In the genomic region with DNA sequence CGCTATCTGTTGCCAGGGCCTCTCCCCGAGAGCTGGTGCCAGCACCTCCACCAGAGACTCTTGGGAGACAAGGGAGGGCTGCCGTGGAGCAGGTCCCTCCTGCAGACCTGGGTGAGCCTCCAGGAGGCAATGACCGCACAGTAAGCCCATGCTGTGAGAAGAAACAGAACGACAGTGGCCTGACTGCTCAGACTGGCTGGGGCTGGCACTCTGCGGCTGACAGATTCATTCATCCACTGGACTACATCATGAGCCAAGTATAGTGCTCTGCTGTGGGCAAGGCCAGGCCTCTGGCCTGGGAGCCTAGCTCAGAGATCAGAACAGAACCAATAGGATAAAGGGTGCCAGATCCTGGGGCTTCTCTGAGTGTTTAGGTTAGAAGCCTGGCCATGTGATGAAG, we compare ENCODE assay signal across 9 mouse cellular contexts. TPM values are rescaled to one million over a fixed set of nuclear protein-coding genes. Genes with fewer than 3 reads are reported as not detected.
DNase-seq lines count a peak whose midpoint lies in the region; ATAC-seq lines count a peak whose summit lies in the region.
"Had no signal": no experiment of that assay in that cellular context is flagged by ENCODE, and none has a peak within 500 bp of the region (broad histone marks: within the 10 kb centered on the region; RNA-seq: fewer than 3 reads in every experiment).

No protein-coding gene starts in this region.

- peak overlapping the region; percentile 17; the same call in 1 of the 2 replicates for H3K27ac ChIP-seq in hindbrain, embryonic 10.5 days
- H3K27ac ChIP-seq in hindbrain, embryonic 13.5 days = no peak overlapping the region
- peak overlapping the region; percentile 95 for H3K27ac ChIP-seq in liver, embryonic 12.5 days
- H3K27ac ChIP-seq: kidney, postnatal 0 days had no signal

- no peaks in the 10 kb centered on the region for H3K27me3 ChIP-seq in hindbrain, embryonic 10.5 days (ENCODE audit: insufficient read depth, poor library complexity, severe bottlenecking)
- 0 out of 2 replicates have a peak, but pooled peaks cover 4% of the 10 kb centered on the region for H3K27me3 ChIP-seq in hindbrain, embryonic 13.5 days
- H3K27me3 ChIP-seq in liver, embryonic 12.5 days (replicated peaks) = no peaks in the 10 kb centered on the region

- DNase-seq in cerebellum, adult 11-12 months = peak; percentile 77
- DNase-seq in cerebellum, adult 11 months = no peak
- no peak for DNase-seq in hindbrain, embryonic 10.5 days (ENCODE audit: low spot score)
- DNase-seq in MN1 (ENCODE audit: low spot score) = peak; percentile 72
- DNase-seq in right cerebral cortex, postnatal 25 days = no peak
- DNase-seq in ovary, postnatal 14 days (ENCODE audit: low spot score) = no peak

- 85% methylated on average over 6 of the region's 6 CpGs for WGBS in hindbrain, embryonic 10.5 days
- WGBS in hindbrain, embryonic 13.5 days = 80% methylated on average over 6 of the region's 6 CpGs
- WGBS in liver, embryonic 12.5 days (ENCODE audit: insufficient replicate concordance) = 68% methylated on average over 6 of the region's 6 CpGs

- H3K9me3 ChIP-seq in hindbrain, embryonic 10.5 days = no peaks in the 10 kb centered on the region
- no peaks in the 10 kb centered on the region for H3K9me3 ChIP-seq in hindbrain, embryonic 13.5 days
- H3K9me3 ChIP-seq in liver, embryonic 12.5 days (replicated peaks) = no peaks in the 10 kb centered on the region

- H3K9ac ChIP-seq in hindbrain, embryonic 13.5 days = no peak overlapping the region
- 0 out of 2 replicates have a peak overlapping the region, but pooled peaks have one; percentile 34 for H3K9ac ChIP-seq in liver, embryonic 12.5 days

- H3K4me1 ChIP-seq in hindbrain, embryonic 10.5 days (replicated peaks) = peaks cover 50% of the 10 kb centered on the region
- H3K4me1 ChIP-seq in hindbrain, embryonic 13.5 days (replicated peaks) = peaks cover 19% of the 10 kb centered on the region
- H3K4me1 ChIP-seq in liver, embryonic 12.5 days = peaks cover 91% of the 10 kb centered on the region

- ATAC-seq in hindbrain, embryonic 13.5 days (ENCODE audit: low FRiP score) = no peak
- no peak for ATAC-seq in liver, embryonic 12.5 days

- peaks cover 27% of the 10 kb centered on the region for H3K36me3 ChIP-seq in hindbrain, embryonic 10.5 days
- peaks cover 20% of the 10 kb centered on the region for H3K36me3 ChIP-seq in hindbrain, embryonic 13.5 days
- H3K36me3 ChIP-seq in liver, embryonic 12.5 days = peaks cover 24% of the 10 kb centered on the region

- no peak overlapping the region for H3K4me3 ChIP-seq in hindbrain, embryonic 10.5 days
- H3K4me3 ChIP-seq in hindbrain, embryonic 13.5 days = no peak overlapping the region
- H3K4me3 ChIP-seq in liver, embryonic 12.5 days = no peak overlapping the region

- H3K4me2 ChIP-seq in hindbrain, embryonic 13.5 days = no peak overlapping the region
- no peak overlapping the region for H3K4me2 ChIP-seq in liver, embryonic 12.5 days

RNA-seq across cellular contexts. Expression of a gene that starts 2.4 kb away (rescaled TPM):
- polyA plus RNA-seq in hindbrain, embryonic 10.5 days (2016; fragmentation: Nextera tagmentation; extraction: Ambion mirVana) = 0.29 and 0.37 TPM in 2 replicates
- 0.42 and 0.48 TPM in 2 replicates for polyA plus RNA-seq in hindbrain, embryonic 13.5 days (2015; fragmentation: Nextera tagmentation; extraction: Ambion mirVana)
- 0.20 TPM in 2 replicates for polyA plus RNA-seq in liver, embryonic 12.5 days (2016; fragmentation: Nextera tagmentation; extraction: Ambion mirVana)

RNA-seq across cellular contexts. Expression of a gene that starts 27.3 kb away (rescaled TPM):
- polyA plus RNA-seq in hindbrain, embryonic 10.5 days (2016; fragmentation: Nextera tagmentation; extraction: Ambion mirVana) = 87.8 and 103 TPM in 2 replicates
- 86.8 and 96.4 TPM in 2 replicates for polyA plus RNA-seq in hindbrain, embryonic 13.5 days (2015; fragmentation: Nextera tagmentation; extraction: Ambion mirVana)
- polyA plus RNA-seq in liver, embryonic 12.5 days (2016; fragmentation: Nextera tagmentation; extraction: Ambion mirVana) = 85.4 and 91.9 TPM in 2 replicates

RNA-seq across cellular contexts. Expression of a gene that starts 30.9 kb away (rescaled TPM):
- 125 and 129 TPM in 2 replicates for polyA plus RNA-seq in hindbrain, embryonic 10.5 days (2016; fragmentation: Nextera tagmentation; extraction: Ambion mirVana)
- polyA plus RNA-seq in hindbrain, embryonic 13.5 days (2015; fragmentation: Nextera tagmentation; extraction: Ambion mirVana) = 71.7 and 73.8 TPM in 2 replicates
- 48.6 and 49.4 TPM in 2 replicates for polyA plus RNA-seq in liver, embryonic 12.5 days (2016; fragmentation: Nextera tagmentation; extraction: Ambion mirVana)

RNA-seq across cellular contexts. Expression of a gene that starts 37.1 kb away (rescaled TPM):
- polyA plus RNA-seq in hindbrain, embryonic 10.5 days (2016; fragmentation: Nextera tagmentation; extraction: Ambion mirVana) = 13.1 and 14.7 TPM in 2 replicates
- polyA plus RNA-seq in hindbrain, embryonic 13.5 days (2015; fragmentation: Nextera tagmentation; extraction: Ambion mirVana) = 17.5 and 17.6 TPM in 2 replicates
- polyA plus RNA-seq in liver, embryonic 12.5 days (2016; fragmentation: Nextera tagmentation; extraction: Ambion mirVana) = 9.2 and 9.3 TPM in 2 replicates

RNA-seq across cellular contexts. Expression of a gene that starts 59.7 kb away (rescaled TPM):
- polyA plus RNA-seq in hindbrain, embryonic 10.5 days (2016; fragmentation: Nextera tagmentation; extraction: Ambion mirVana) = 198 and 221 TPM in 2 replicates
- polyA plus RNA-seq in hindbrain, embryonic 13.5 days (2015; fragmentation: Nextera tagmentation; extraction: Ambion mirVana) = 103 and 107 TPM in 2 replicates
- 115 and 119 TPM in 2 replicates for polyA plus RNA-seq in liver, embryonic 12.5 days (2016; fragmentation: Nextera tagmentation; extraction: Ambion mirVana)

Comparison
In these comparisons a context has a peak if more than half of its experiments do, and no peak if none do; other contexts are left out.
1. DNase-seq: peak in cerebellum, adult 11-12 months (single experiment) and MN1 (single experiment); none in cerebellum, adult 11 months (single experiment), hindbrain, embryonic 10.5 days (single experiment), right cerebral cortex, postnatal 25 days (single experiment) and ovary, postnatal 14 days (single experiment).